Mouse (Mus musculus) forebrain, postnatal 0 days (tissue): ENCODE data around the gene March4. TPM values are rescaled to one million over a fixed set of nuclear protein-coding genes. Genes with fewer than 3 reads are reported as not detected.

ENCODE experiments used
- ATAC-seq: fragments of 200-750 bp; cut with Nextera tagmentation; 2 replicates; pipeline ENCODE4 v1.8.0; 2017; ENCODE audit warnings: mild to moderate bottlenecking, moderate library complexity
- DNase-seq: peaks from one replicate; pipeline ENCODE4 v3.0.0-alpha.2; 2015
- H3K27ac ChIP-seq: fragments of 300-500 bp; sonication (generic); 2 replicates; pipeline ENCODE4 v1.5.1; 2014; ENCODE audit warnings: low read depth, mild to moderate bottlenecking, antibody characterized with exemption, low read length, moderate library complexity, mixed read lengths
- H3K27me3 ChIP-seq: fragments of 300-500 bp; sonication (generic); 2 replicates; pipeline ENCODE4 v1.6.1; 2014; ENCODE audit warnings: mild to moderate bottlenecking, low read length, mixed read lengths; ENCODE audit not compliant: insufficient read depth
- H3K36me3 ChIP-seq: fragments of 300-500 bp; sonication (generic); 2 replicates; pipeline ENCODE4 v1.6.1; 2014; ENCODE audit warnings: mild to moderate bottlenecking, moderate library complexity; ENCODE audit not compliant: insufficient read depth
- H3K4me1 ChIP-seq: fragments of 300-500 bp; sonication (generic); 2 replicates; pipeline ENCODE4 v1.6.1; 2014; ENCODE audit warnings: antibody characterized with exemption; ENCODE audit not compliant: insufficient read depth
- H3K4me2 ChIP-seq: fragments of 300-500 bp; sonication (generic); 2 replicates; pipeline ENCODE4 v1.6.1; 2014; ENCODE audit warnings: low read depth, mild to moderate bottlenecking, moderate library complexity
- H3K4me3 ChIP-seq: fragments of 300-500 bp; sonication (generic); 2 replicates; pipeline ENCODE4 v1.5.1; 2014; ENCODE audit warnings: low read depth, low read length, mixed read lengths
- H3K9ac ChIP-seq: fragments of 300-500 bp; sonication (generic); 2 replicates; pipeline ENCODE4 v1.6.1; 2014; ENCODE audit warnings: mild to moderate bottlenecking
- H3K9me3 ChIP-seq: fragments of 300-500 bp; sonication (generic); 2 replicates; pipeline ENCODE4 v1.6.1; 2016; ENCODE audit warnings: low read length
- CTCF ChIP-seq: sonication (generic); IDR thresholded peaks from 2 replicates; pipeline ENCODE4 v1.5.1; 2016; ENCODE audit warnings: antibody characterized with exemption, control low read depth, low read depth
- WGBS: fragments of 180-500 bp; shearing (Covaris S2); extraction: QIAGEN DNeasy Blood & Tissue Kit; methylation state at CpG from one replicate; pipeline ENCODE4 v1.1.7; 2014; 5-methylcytosine and 5-hydroxymethylcytosine counted together
- polyA plus RNA-seq: library from polyadenylated mRNA; unstranded; fragments of >200 nt; fragmentation: Nextera tagmentation; extraction: Ambion mirVana; gene quantifications from 2 replicates; pipeline ENCODE4 v1.2.1, GENCODE M21; 2015
- total RNA-seq: library from RNA; depleted of rRNA; stranded (reverse); fragments of >200 nt; gene quantifications from 2 replicates; pipeline ENCODE4 v1.2.3, GENCODE M21; 2014

Gene March4
- total and polyA plus RNA-seq, 2 experiments from 2014 or later: 9.4 to 31.2 TPM

DNA sequence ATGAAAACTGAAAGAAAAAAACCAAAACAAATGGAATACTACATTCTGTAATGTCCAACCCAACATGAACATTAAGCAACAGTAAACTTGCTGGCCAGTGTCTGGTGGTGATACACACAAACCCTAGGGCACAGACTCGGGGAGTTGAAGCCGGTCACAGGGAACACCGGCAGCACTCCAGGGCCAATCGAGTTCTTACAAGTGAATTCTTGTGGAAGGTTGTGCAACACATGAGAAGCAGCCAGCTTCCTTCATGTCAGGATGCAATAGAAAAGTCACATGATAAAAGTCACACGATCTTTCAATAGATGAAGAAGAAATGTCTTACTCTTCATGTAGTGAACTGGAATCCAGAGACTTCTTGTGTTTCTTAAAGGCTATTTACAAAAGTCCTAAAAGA lies 39.1 kb downstream of the March4 start:
- Histone ChIP-seq H3K27ac (no peak overlapping the region), H3K36me3 (no peaks in the 10 kb centered on the region), H3K4me1 (no peaks in the 10 kb centered on the region), H3K27me3 (no peaks in the 10 kb centered on the region), H3K4me2 (no peak overlapping the region), H3K4me3 (no peak overlapping the region), H3K9ac (no peak overlapping the region), H3K9me3 (no peaks in the 10 kb centered on the region)
- DNase-seq (no peak), ATAC-seq (no peak)
- WGBS: 94% methylated on average over 5 of the region's 5 CpGs
- no peak for TF ChIP-seq CTCF

DNA sequence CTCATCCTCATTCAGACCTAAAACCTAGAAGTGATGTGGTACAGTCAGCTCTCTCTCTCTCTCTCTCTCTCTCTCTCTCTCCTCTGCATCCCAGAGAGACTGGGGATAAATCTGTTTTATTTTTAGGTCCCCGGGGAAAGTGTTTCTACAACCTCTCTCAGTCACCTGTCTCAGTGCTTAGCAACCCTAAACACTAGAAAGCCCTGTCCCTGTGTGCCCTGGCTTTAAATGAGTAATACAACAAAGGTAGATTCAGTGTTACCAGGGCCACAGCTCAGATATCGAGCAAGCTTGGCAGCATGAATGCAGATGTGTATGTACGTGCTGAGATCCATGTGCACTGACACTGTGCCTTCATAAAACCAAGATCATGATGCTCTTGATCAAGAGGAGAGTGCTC lies 43.3 kb downstream of the March4 start:
- WGBS: 74% methylated on average over 3 of the region's 3 CpGs
- no peak for ATAC-seq

DNA sequence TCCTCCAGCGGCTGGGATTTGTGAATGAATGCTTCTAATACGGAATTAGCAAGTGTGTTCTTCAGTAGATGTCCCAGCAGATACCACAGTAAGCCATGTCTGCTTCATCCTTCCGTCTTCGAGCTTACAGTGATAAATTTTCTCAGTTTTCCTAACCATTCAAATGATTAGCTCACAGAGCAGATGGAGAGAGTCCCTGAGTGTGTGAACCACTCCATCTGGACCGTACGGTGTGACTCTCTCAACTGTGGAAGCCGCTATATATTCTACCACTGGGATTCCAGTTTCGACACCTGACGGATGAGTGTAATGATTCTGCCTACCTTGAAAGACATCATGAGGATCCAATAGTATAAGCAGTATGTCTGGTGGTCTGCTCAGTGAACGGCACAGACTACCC lies 44.1 kb downstream of the March4 start:
- no peak overlapping the region for H3K27ac ChIP-seq
- H3K4me2 ChIP-seq: no peak overlapping the region
- H3K27me3 ChIP-seq: no peaks in the 10 kb centered on the region
- ATAC-seq (peak; percentile 81), DNase-seq (peak; percentile 52)
- H3K9me3 ChIP-seq: no peaks in the 10 kb centered on the region
- WGBS: 66% methylated on average over 10 of the region's 10 CpGs
- no peak for TF ChIP-seq CTCF
- H3K9ac ChIP-seq: no peak overlapping the region
- no peak overlapping the region for H3K4me3 ChIP-seq
- H3K4me1 ChIP-seq: 0 out of 2 replicates have a peak, but pooled peaks cover 3% of the 10 kb centered on the region
- H3K36me3 ChIP-seq: no peaks in the 10 kb centered on the region

More for the DNA sequence above, 43.3 kb downstream of the March4 start:
- no peaks in the 10 kb centered on the region for H3K36me3 ChIP-seq
- no peak overlapping the region for H3K27ac ChIP-seq
- no peaks in the 10 kb centered on the region for H3K27me3 ChIP-seq
- 0 out of 2 replicates have a peak, but pooled peaks cover 3% of the 10 kb centered on the region for H3K4me1 ChIP-seq
- H3K9me3 ChIP-seq: no peaks in the 10 kb centered on the region
- H3K4me3 ChIP-seq: no peak overlapping the region
- no peak overlapping the region for H3K9ac ChIP-seq
- no peak for DNase-seq
- no peak overlapping the region for H3K4me2 ChIP-seq
- no peak for TF ChIP-seq CTCF

GRCm38 (mm10) chr1:72491307-72491706 lies 45.4 kb downstream of the March4 start:
- Histone ChIP-seq H3K9me3 (no peaks in the 10 kb centered on the region), H3K36me3 (no peaks in the 10 kb centered on the region), H3K4me3 (no peak overlapping the region), H3K9ac (no peak overlapping the region), H3K27ac (no peak overlapping the region), H3K27me3 (no peaks in the 10 kb centered on the region), H3K4me1 (0 out of 2 replicates have a peak, but pooled peaks cover 3% of the 10 kb centered on the region), H3K4me2 (no peak overlapping the region)
- DNase-seq (no peak), ATAC-seq (no peak)
- 46% methylated on average over 5 of the region's 5 CpGs for WGBS
- no peak for TF ChIP-seq CTCF

DNA sequence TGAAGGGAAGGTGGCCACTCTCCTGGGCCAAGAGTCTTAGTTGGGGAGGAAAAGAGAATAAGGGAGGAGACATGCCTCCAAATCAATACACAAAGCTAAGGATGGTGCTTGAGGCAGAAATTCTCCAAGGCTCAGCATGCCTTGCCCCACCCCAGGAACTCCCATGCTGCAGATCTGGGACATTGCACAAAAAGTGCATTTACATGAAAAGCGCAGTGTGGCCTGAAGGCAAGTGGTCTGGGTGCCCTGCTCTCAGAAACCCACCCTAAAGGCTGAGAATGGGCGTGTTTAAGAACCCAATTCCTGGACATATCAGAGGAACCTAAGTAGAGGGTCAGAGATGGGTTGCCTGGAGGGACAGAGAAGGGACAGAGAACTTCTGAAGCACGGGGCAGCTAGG lies 45.9 kb downstream of the March4 start:
- WGBS: 76% methylated on average over 3 of the region's 3 CpGs
- ATAC-seq: no peak
- Histone ChIP-seq H3K4me1 (0 out of 2 replicates have a peak, but pooled peaks cover 3% of the 10 kb centered on the region), H3K4me2 (no peak overlapping the region), H3K27ac (no peak overlapping the region), H3K4me3 (no peak overlapping the region), H3K27me3 (no peaks in the 10 kb centered on the region), H3K9me3 (no peaks in the 10 kb centered on the region), H3K36me3 (no peaks in the 10 kb centered on the region), H3K9ac (no peak overlapping the region)
- no peak for DNase-seq
- no peak for TF ChIP-seq CTCF

- H3K4me1 ChIP-seq: 0 out of 2 replicates have a peak, but pooled peaks cover 3% of the 10 kb centered on the region
- ATAC-seq: 0 out of 2 replicates have a peak, but pooled peaks have one; percentile 19
- DNase-seq: no peak
- H3K4me3 ChIP-seq: no peak overlapping the region
- no peak overlapping the region for H3K27ac ChIP-seq
- WGBS: 5% methylated on average over 8 of the region's 8 CpGs
- H3K4me2 ChIP-seq: no peak overlapping the region
- H3K36me3 ChIP-seq: no peaks in the 10 kb centered on the region
- TF ChIP-seq CTCF: no peak
- no peaks in the 10 kb centered on the region for H3K9me3 ChIP-seq
- H3K27me3 ChIP-seq: no peaks in the 10 kb centered on the region
- H3K9ac ChIP-seq: no peak overlapping the region
Observed at GRCm38 (mm10) chr1:72490193-72490592, 46.5 kb downstream of the March4 start.

GRCm38 (mm10) chr1:72476594-72476993 lies 60.1 kb downstream of the March4 start:
- Histone ChIP-seq H3K4me2 (no peak overlapping the region), H3K27ac (no peak overlapping the region), H3K4me3 (no peak overlapping the region), H3K27me3 (no peaks in the 10 kb centered on the region), H3K4me1 (no peaks in the 10 kb centered on the region), H3K36me3 (no peaks in the 10 kb centered on the region), H3K9me3 (no peaks in the 10 kb centered on the region), H3K9ac (no peak overlapping the region)
- 91% methylated on average over 2 of the region's 2 CpGs for WGBS
- no peak for DNase-seq
- TF ChIP-seq CTCF: no peak
- ATAC-seq: no peak

- H3K9me3 ChIP-seq: no peaks in the 10 kb centered on the region
- TF ChIP-seq CTCF: no peak
- H3K36me3 ChIP-seq: no peaks in the 10 kb centered on the region
- WGBS: 78% methylated on average over 2 of the region's 2 CpGs
- no peak overlapping the region for H3K4me2 ChIP-seq
- ATAC-seq (no peak), DNase-seq (no peak)
- no peak overlapping the region for H3K27ac ChIP-seq
- peaks cover 4% of the 10 kb centered on the region; the same call in 1 of the 2 replicates for H3K4me1 ChIP-seq
- H3K4me3 ChIP-seq: no peak overlapping the region
- H3K27me3 ChIP-seq: no peaks in the 10 kb centered on the region
- H3K9ac ChIP-seq: no peak overlapping the region
Observed at GRCm38 (mm10) chr1:72469075-72469474, 67.7 kb downstream of the March4 start.
